Mouse (Mus musculus) MEL (cell line): ENCODE results near the gene Per1. TPM values are rescaled to one million over a fixed set of nuclear protein-coding genes. Genes with fewer than 3 reads are reported as not detected.
A peak's percentile ranks its signal among the peaks of the same experiment; 100 is the strongest.

Source experiments
- DNase-seq: peaks from one replicate; pipeline ENCODE4 v3.0.0; 2011; ENCODE audit warnings: low read depth, low spot score
- H3K27ac ChIP-seq: 2 replicates; pipeline ENCODE4 v1.5.1; 2012; ENCODE audit warnings: low read depth, mild to moderate bottlenecking, control low read depth, low read length, moderate library complexity; ENCODE audit not compliant: control insufficient read depth
- H3K27me3 ChIP-seq, 2 experiments: fragments of 150-350 bp in 1 of 2; sonication (generic) in 1 of 2; 2 replicates each; pipeline ENCODE4 v1.6.1; 2012; ENCODE audit warnings: low read length in 2 of 2, mild to moderate bottlenecking in 2 of 2, improper control_type of control experiment in 1 of 2, moderate library complexity in 1 of 2; ENCODE audit not compliant: insufficient read depth in 2 of 2, control insufficient read depth in 1 of 2
- H3K36me3 ChIP-seq, 2 experiments: 2 replicates each; pipeline ENCODE4 v1.6.1; 2012 to 2014; ENCODE audit warnings: low read length in 2 of 2, improper control_type of control experiment in 1 of 2, inconsistent platforms in 1 of 2, mild to moderate bottlenecking in 1 of 2; ENCODE audit not compliant: insufficient read depth in 2 of 2, control insufficient read depth in 1 of 2
- H3K4me1 ChIP-seq, 2 experiments: fragments of 150-350 bp in 1 of 2; sonication (generic) in 1 of 2; 2 replicates each; pipeline ENCODE4 v1.6.1; 2012; ENCODE audit warnings: low read length in 2 of 2, improper control_type of control experiment in 1 of 2, mild to moderate bottlenecking in 1 of 2; ENCODE audit not compliant: insufficient read depth in 2 of 2, control insufficient read depth in 1 of 2
- H3K4me3 ChIP-seq, 2 experiments: fragments of 150-350 bp in 1 of 2; sonication (generic) in 1 of 2; 2 replicates each; pipeline ENCODE4 v1.5.1; 2012; ENCODE audit warnings: low read depth in 2 of 2, low read length in 2 of 2, mild to moderate bottlenecking in 2 of 2, moderate library complexity in 2 of 2, control low read depth in 1 of 2, improper control_type of control experiment in 1 of 2; ENCODE audit not compliant: control insufficient read depth in 1 of 2, insufficient read depth in 1 of 2
- H3K79me2 ChIP-seq: 2 replicates; pipeline ENCODE4 v1.6.1; 2012; ENCODE audit warnings: mild to moderate bottlenecking, low read length, moderate library complexity; ENCODE audit not compliant: control insufficient read depth, poor library complexity, insufficient read depth
- H3K9ac ChIP-seq: 2 replicates; pipeline ENCODE4 v1.6.1; 2012; ENCODE audit warnings: low read depth, mild to moderate bottlenecking, control low read depth, low read length, moderate library complexity; ENCODE audit not compliant: control insufficient read depth, poor library complexity, severe bottlenecking
- H3K9me3 ChIP-seq: fragments of 150-350 bp; sonication (generic); replicated peaks from 2 replicates; pipeline ENCODE4 v1.6.1; 2012; ENCODE audit warnings: mild to moderate bottlenecking, low read length, improper control_type of control experiment, moderate library complexity; ENCODE audit not compliant: insufficient read depth
- BHLHE40 ChIP-seq: IDR thresholded peaks from 2 replicates; pipeline ENCODE4 v1.6.1; 2012; ENCODE audit warnings: low read depth, mild to moderate bottlenecking, inconsistent platforms, low read length, improper control_type of control experiment, borderline replicate concordance
- CHD2 ChIP-seq: IDR thresholded peaks from 2 replicates; pipeline ENCODE4 v1.6.1; 2011; ENCODE audit warnings: low read length, improper control_type of control experiment
- CTCF ChIP-seq, 3 experiments: IDR thresholded peaks in 2 of 3; conservative IDR thresholded peaks in 1 of 3; 2 replicates each; pipeline ENCODE4 v1.5.1; 2011 to 2012; ENCODE audit warnings: low read length in 3 of 3, low read depth in 2 of 3, mild to moderate bottlenecking in 2 of 3, improper control_type of control experiment in 1 of 3, inconsistent platforms in 1 of 3, mixed read lengths in 1 of 3, moderate library complexity in 1 of 3; ENCODE audit not compliant: control insufficient read depth in 1 of 3, insufficient read depth in 1 of 3, poor library complexity in 1 of 3, severe bottlenecking in 1 of 3
- E2F4 ChIP-seq: IDR thresholded peaks from 2 replicates; pipeline ENCODE4 v1.6.1; 2011; ENCODE audit warnings: low read depth, low read length, improper control_type of control experiment, borderline replicate concordance
- EP300 ChIP-seq, 2 experiments: IDR thresholded peaks; 2 replicates each; pipeline ENCODE4 v1.6.1; 2011; ENCODE audit warnings: improper control_type of control experiment in 2 of 2, low read length in 2 of 2, low read depth in 1 of 2, mild to moderate bottlenecking in 1 of 2
- ETS1 ChIP-seq: IDR thresholded peaks from 2 replicates; pipeline ENCODE4 v1.6.1; 2012; ENCODE audit warnings: low read depth, mild to moderate bottlenecking, inconsistent platforms, low read length, improper control_type of control experiment, moderate library complexity
- GATA1 ChIP-seq: IDR thresholded peaks from 2 replicates; pipeline ENCODE4 v1.6.1; 2011; ENCODE audit warnings: low read depth, low read length, improper control_type of control experiment
- HCFC1 ChIP-seq: IDR thresholded peaks from 2 replicates; pipeline ENCODE4 v1.6.1; 2012; ENCODE audit warnings: low read depth, mild to moderate bottlenecking, inconsistent platforms, low read length, improper control_type of control experiment, moderate library complexity
- JUND ChIP-seq: IDR thresholded peaks from 2 replicates; pipeline ENCODE4 v1.6.1; 2011; ENCODE audit warnings: low read depth, mild to moderate bottlenecking, improper control_type of control experiment, low read length
- MXI1 ChIP-seq: IDR thresholded peaks from 2 replicates; pipeline ENCODE4 v1.6.1; 2011; ENCODE audit warnings: mild to moderate bottlenecking, low read depth, low read length, improper control_type of control experiment
- MYC ChIP-seq: IDR thresholded peaks from 2 replicates; pipeline ENCODE4 v1.6.1; 2011; ENCODE audit warnings: low read depth, mild to moderate bottlenecking, low read length, improper control_type of control experiment, moderate library complexity
- NRF1 ChIP-seq: IDR thresholded peaks from 2 replicates; pipeline ENCODE4 v1.6.1; 2014; ENCODE audit warnings: low read depth, mild to moderate bottlenecking, inconsistent platforms, low read length, improper control_type of control experiment, moderate library complexity; ENCODE audit not compliant: poor library complexity, insufficient read depth, severe bottlenecking
- POLR2AphosphoS2 ChIP-seq: IDR thresholded peaks from 2 replicates; pipeline ENCODE4 v1.6.1; 2011; ENCODE audit warnings: low read length, improper control_type of control experiment
- RAD21 ChIP-seq: IDR thresholded peaks from 2 replicates; pipeline ENCODE4 v1.6.1; 2011; ENCODE audit warnings: mild to moderate bottlenecking, low read depth, low read length, improper control_type of control experiment
- SIN3A ChIP-seq: IDR thresholded peaks from 2 replicates; pipeline ENCODE4 v1.6.1; 2012; ENCODE audit warnings: low read length, improper control_type of control experiment, inconsistent platforms
- SMC3 ChIP-seq: IDR thresholded peaks from 2 replicates; pipeline ENCODE4 v1.6.1; 2011; ENCODE audit warnings: low read depth, low read length, improper control_type of control experiment
- TBP ChIP-seq: IDR thresholded peaks from 2 replicates; pipeline ENCODE4 v1.8.0; 2011; ENCODE audit warnings: low read depth, low read length, improper control_type of control experiment
- UBTF ChIP-seq: IDR thresholded peaks from 2 replicates; pipeline ENCODE4 v1.6.1; 2012; ENCODE audit warnings: low read depth, mild to moderate bottlenecking, inconsistent platforms, low read length, improper control_type of control experiment, moderate library complexity, borderline replicate concordance; ENCODE audit not compliant: insufficient read depth
- ZNF384 ChIP-seq: IDR thresholded peaks from 2 replicates; pipeline ENCODE4 v1.6.1; 2012; ENCODE audit warnings: low read depth, mild to moderate bottlenecking, inconsistent platforms, low read length, improper control_type of control experiment
- polyA plus RNA-seq, 2 experiments: library from polyadenylated mRNA; stranded (reverse) in 1 of 2; unstranded in 1 of 2; fragments of >175 nt in 1 of 2; fragments of >200 nt in 1 of 2; gene quantifications; 2 replicates each; pipeline versions ENCODE4 v1.2.1 to v1.2.4; 2012; ENCODE audit warnings: low replicate concordance in 2 of 2, low read depth in 1 of 2; ENCODE audit not compliant: insufficient read length in 2 of 2, insufficient read depth in 1 of 2, missing spikeins in 1 of 2
- total RNA-seq: library from RNA; depleted of rRNA; stranded (reverse); fragments of 300-350 nt; gene quantifications from 2 replicates; pipeline ENCODE4 v1.2.3, GENCODE M21; 2012

The Per1 gene
- total and polyA plus RNA-seq, 3 experiments, result 4.5 to 34.9 TPM; not detected in 1

GRCm38 (mm10) chr11:69066163-69066861 lies 28.7 kb upstream of the Per1 start (continued):
- TF ChIP-seq GATA1 (peak; percentile 83), HCFC1 (no peak; the same call in 1 of the 2 replicates), E2F4 (peak; percentile 60; the same call in 1 of the 2 replicates), UBTF (0 out of 2 replicates have a peak, but pooled peaks have one; percentile 31), BHLHE40 (no peak; the same call in 1 of the 2 replicates), EP300 (IDR thresholded peaks at IDR 0.05; ENCODE audit: low read depth in 1 of 2, low read length in 2 of 2) (peak in 1 of 2 experiments; percentile 13; a peak in 1 of 4 replicates), MXI1 (peak; percentile 98), POLR2AphosphoS2 (no peak), NRF1 (no peak), SMC3 (no peak)

DNA sequence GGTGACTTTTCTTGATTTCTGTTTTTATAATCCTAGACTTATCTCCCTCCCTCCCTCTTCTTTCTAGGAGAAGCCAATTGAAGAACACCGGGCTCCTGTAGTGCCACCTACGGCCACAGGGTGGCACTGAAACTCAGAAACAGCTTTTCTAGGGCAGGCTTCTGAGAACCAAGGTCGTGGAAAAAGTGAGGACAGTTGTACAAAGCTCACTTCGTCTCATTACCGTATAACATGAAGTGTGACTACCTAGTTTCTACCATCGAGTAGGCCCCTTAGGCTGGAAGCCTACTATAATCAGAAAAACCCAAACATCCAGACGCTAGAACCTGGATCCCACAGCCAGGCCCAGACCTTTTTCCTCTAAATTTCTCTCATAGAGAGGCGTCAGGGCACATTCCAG lies 28.1 kb upstream of the Per1 start:
- TF ChIP-seq ZNF384 (peak; percentile 47), SIN3A (peak; percentile 77), POLR2AphosphoS2 (no peak), EP300 (IDR thresholded peaks at IDR 0.05; ENCODE audit: low read depth in 1 of 2, low read length in 2 of 2) (peak in 1 of 2 experiments; percentile 21; a peak in 1 of 4 replicates), GATA1 (peak; percentile 44; the same call in 1 of the 2 replicates), RAD21 (peak; percentile 67), HCFC1 (peak; percentile 58), MYC (peak; percentile 46; the same call in 1 of the 2 replicates), JUND (no peak), CTCF (IDR thresholded peaks at IDR 0.05 in 2 of 3, conservative IDR thresholded peaks at IDR 0.05 in 1 of 3; ENCODE audit: control insufficient read depth in 1 of 3, insufficient read depth in 1 of 3, low read depth in 2 of 3, low read length in 3 of 3, poor library complexity in 1 of 3, severe bottlenecking in 1 of 3) (peak; percentile 76 to 79 (median 79)), MXI1 (peak; percentile 96), SMC3 (peak; percentile 79), ETS1 (peak; percentile 9; the same call in 1 of the 2 replicates), TBP (peak; percentile 59), CHD2 (no peak)
- Histone ChIP-seq H3K4me3 (peak overlapping the region; percentile 49 to 50; a peak in 3 of 4 replicates), H3K9me3 (no peaks in the 10 kb centered on the region), H3K79me2 (peaks cover 5% of the 10 kb centered on the region; the same call in 1 of the 2 replicates), H3K36me3 (peaks cover 0 to 2% of the 10 kb centered on the region in 2 experiments; a peak in 1 of 4 replicates), H3K4me1 (peaks cover 0 to 8% of the 10 kb centered on the region in 2 experiments; a peak in 1 of 4 replicates), H3K27me3 (no peaks in the 10 kb centered on the region), H3K27ac (peak overlapping the region; percentile 61), H3K9ac (peak overlapping the region; percentile 63)
- peak; percentile 96 for DNase-seq
